Mouse (Mus musculus): Measurements from ENCODE around the gene Adcy6. TPM values are rescaled to one million over a fixed set of nuclear protein-coding genes. Genes with fewer than 3 reads are reported as not detected.

The Adcy6 gene
- polyA plus RNA-seq, 1 experiment from 2014 or later, result 21.8 TPM

DNA sequence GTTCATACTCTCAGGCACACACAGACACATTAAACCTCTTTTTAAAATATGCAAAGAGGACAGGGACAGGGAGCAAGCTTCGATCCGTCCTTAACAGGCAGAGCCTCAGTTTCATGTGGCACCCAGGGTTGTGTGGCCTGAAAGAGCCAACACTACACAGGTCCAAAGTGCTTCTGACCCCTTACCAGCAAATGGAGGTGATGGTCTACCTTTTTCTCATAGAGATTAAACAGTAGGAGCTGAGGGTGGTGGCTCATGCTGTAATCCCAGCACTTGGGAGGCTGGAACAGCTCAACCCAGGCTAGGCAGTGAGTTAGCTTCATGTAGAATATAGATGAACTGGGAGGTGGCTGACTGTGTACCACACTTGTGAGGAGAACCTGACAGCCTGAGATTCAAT is 30.6 kb downstream of the Adcy6 start:
- H3K27me3 ChIP-seq (ENCODE audit: insufficient read depth, low read length), result no peaks in the 10 kb centered on the region
- no peak overlapping the region for H3K9ac ChIP-seq
- no peaks in the 10 kb centered on the region for H3K4me1 ChIP-seq (ENCODE audit: insufficient read depth)
- TF ChIP-seq CTCF (IDR thresholded peaks at IDR 0.05; ENCODE audit: low read depth), result no peak
- H3K4me3 ChIP-seq (ENCODE audit: low read depth, low read length), result no peak overlapping the region
- no peak overlapping the region for H3K27ac ChIP-seq (ENCODE audit: low read depth)
- no peak for DNase-seq
- no peak for ATAC-seq (ENCODE audit: insufficient read depth)
- WGBS, result 86% methylated on average over 2 of the region's 2 CpGs
- H3K4me2 ChIP-seq, result no peak overlapping the region
- H3K9me3 ChIP-seq (ENCODE audit: low read depth, low read length), result no peaks in the 10 kb centered on the region
- H3K36me3 ChIP-seq (ENCODE audit: insufficient read depth), result no peaks in the 10 kb centered on the region

DNA sequence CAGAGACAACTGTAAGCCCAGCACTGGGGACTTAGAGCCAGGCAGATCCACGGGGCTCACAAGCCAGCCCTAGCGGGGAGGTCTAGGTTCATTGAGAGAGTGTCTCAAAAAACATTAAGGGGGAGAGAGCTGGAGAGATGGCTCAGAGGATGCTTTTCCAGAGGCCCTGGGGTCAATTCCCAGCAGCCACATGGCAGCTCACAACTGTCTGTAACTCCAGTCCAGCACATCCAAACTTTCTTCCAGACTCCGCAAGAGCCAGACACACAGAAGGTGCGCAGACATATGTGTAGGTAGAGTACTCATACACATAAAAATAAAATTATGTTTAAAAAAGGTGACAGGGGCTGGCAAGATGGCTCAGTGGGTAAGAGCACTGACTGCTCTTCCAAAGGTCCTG is 36.6 kb downstream of the Adcy6 start:
- DNase-seq, result no peak
- WGBS, result 61% methylated on average over 4 of the region's 4 CpGs

DNA sequence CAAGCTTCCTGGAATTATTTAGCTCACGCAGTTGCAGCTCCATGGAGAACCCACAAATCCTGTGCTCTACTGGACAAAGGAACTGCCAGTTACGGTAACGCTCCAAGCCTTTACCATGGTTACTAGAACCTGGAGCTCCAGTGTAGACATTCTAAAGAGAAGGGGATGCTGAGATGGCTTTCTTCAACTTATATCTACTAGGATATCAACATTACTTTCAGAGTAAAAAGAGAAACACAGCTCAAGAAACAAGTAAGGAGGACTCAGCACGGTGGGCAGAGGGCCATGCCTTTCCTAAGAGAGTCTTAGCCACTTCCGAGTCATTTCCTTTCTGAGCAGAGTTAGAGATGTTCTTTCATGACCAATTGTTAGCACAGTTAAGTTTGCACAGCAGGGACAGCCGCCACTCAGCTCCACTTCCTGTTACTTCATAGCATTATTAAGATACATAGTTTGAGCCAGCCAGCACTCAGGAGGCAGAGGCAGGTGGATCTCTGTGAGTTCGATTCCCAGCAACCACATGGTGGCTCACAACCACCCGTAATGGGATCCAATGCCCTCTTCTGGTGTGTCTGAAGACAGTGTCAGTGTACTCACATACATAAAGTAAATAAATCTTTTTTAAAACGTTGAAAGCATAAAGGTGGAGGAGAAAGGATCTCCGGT is 38.9 kb downstream of the Adcy6 start, which contains the start of the genes Ccnt1 and 4930415O20Rik:
Gene Ccnt1, minus strand, starts transcription at position 51 of the 666 bp plus-strand sequence.
Gene 4930415O20Rik, plus strand, starts transcription at position 132 of the 666 bp plus-strand sequence.
- WGBS, result 75% methylated on average over 10 of the region's 10 CpGs

More for the DNA sequence above, 36.6 kb downstream of the Adcy6 start:
- Histone ChIP-seq H3K27ac (ENCODE audit: low read depth) (no peak overlapping the region), H3K4me2 (no peak overlapping the region), H3K4me1 (ENCODE audit: insufficient read depth) (no peaks in the 10 kb centered on the region), H3K4me3 (ENCODE audit: low read depth, low read length) (no peak overlapping the region), H3K9me3 (ENCODE audit: low read depth, low read length) (no peaks in the 10 kb centered on the region), H3K9ac (no peak overlapping the region), H3K27me3 (ENCODE audit: insufficient read depth, low read length) (no peaks in the 10 kb centered on the region), H3K36me3 (ENCODE audit: insufficient read depth) (no peaks in the 10 kb centered on the region)
- TF ChIP-seq CTCF (IDR thresholded peaks at IDR 0.05; ENCODE audit: low read depth), result no peak
- no peak for ATAC-seq (ENCODE audit: insufficient read depth)

DNA sequence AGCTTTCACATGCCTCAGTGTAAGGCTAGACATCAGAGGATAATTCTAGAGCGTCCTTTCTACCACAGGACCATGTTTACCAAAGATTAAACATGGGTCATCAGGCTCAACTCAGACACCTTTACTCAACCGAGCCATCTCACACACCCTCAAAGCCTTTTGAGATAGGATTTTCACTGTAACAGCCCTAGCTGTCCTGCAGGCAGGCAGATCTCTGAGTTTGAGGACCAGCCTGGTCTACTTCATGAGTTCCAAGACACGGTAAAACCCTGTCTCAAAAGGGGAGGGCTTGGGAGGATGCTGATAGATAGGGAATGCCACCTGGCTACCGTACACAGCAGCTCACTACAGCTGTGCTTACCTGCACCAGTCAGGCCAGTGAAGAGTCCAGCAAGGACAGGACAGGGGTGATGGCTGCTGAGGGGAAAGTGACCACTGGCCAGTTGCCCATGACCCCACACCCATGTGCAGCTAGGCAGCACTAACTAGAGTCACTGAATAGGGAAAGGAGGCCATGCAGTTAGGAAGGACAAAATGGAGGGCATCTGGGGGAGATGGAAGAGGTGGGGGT is 40.0 kb downstream of the Adcy6 start:
- Histone ChIP-seq H3K36me3 (ENCODE audit: insufficient read depth) (0 out of 2 replicates have a peak, but pooled peaks cover 5% of the 10 kb centered on the region), H3K9ac (no peak overlapping the region), H3K9me3 (ENCODE audit: low read depth, low read length) (no peaks in the 10 kb centered on the region), H3K27ac (ENCODE audit: low read depth) (no peak overlapping the region), H3K27me3 (ENCODE audit: insufficient read depth, low read length) (no peaks in the 10 kb centered on the region), H3K4me3 (ENCODE audit: low read depth, low read length) (no peak overlapping the region), H3K4me1 (ENCODE audit: insufficient read depth) (peaks cover 3% of the 10 kb centered on the region; the same call in 1 of the 2 replicates), H3K4me2 (no peak overlapping the region)
- ATAC-seq (ENCODE audit: insufficient read depth), result no peak
- DNase-seq, result no peak
- WGBS, result 65% methylated on average over 4 of the region's 4 CpGs
- TF ChIP-seq CTCF (IDR thresholded peaks at IDR 0.05; ENCODE audit: low read depth), result no peak

More for the DNA sequence above, 38.9 kb downstream of the Adcy6 start, which contains the start of the genes Ccnt1 and 4930415O20Rik:
- H3K27ac ChIP-seq (ENCODE audit: low read depth), result no peak within 1 kb of the TSS
- ATAC-seq (ENCODE audit: insufficient read depth) (no peak), DNase-seq (no peak)
- no peaks in the 10 kb centered on the region; the same call in 1 of the 2 replicates for H3K4me1 ChIP-seq (ENCODE audit: insufficient read depth)
- no peak for TF ChIP-seq CTCF (IDR thresholded peaks at IDR 0.05; ENCODE audit: low read depth)
- H3K9ac ChIP-seq, result no peak within 1 kb of the TSS
- H3K4me3 ChIP-seq (ENCODE audit: low read depth, low read length), result no peak within 1 kb of the TSS
- no peaks in the 10 kb centered on the region for H3K36me3 ChIP-seq (ENCODE audit: insufficient read depth)
- no peak within 1 kb of the TSS for H3K4me2 ChIP-seq
- H3K27me3 ChIP-seq (ENCODE audit: insufficient read depth, low read length), result no peaks in the 10 kb centered on the region
- no peaks in the 10 kb centered on the region for H3K9me3 ChIP-seq (ENCODE audit: low read depth, low read length)

DNA sequence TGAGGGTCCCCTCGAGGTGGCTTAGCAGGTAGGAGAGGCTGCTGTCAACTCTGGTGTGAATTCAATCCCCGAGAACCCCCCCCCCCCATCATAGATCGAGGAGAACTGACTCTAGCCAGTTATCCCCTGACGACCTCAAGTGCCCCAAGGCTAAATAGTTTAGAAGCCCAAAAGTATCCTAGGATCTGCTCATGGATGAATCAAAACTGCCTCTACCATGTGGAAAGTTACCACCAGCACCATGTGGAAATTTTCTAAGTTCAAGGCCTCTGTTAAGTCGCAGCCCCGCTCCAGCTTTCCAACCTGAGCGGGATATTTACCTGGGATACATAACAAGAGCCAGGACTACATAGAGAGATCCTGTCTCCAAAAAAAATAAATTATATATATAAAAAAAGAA is 40.7 kb downstream of the Adcy6 start:
- peak overlapping the region; percentile 91 for H3K9ac ChIP-seq
- H3K4me1 ChIP-seq (ENCODE audit: insufficient read depth), result peaks cover 3% of the 10 kb centered on the region; the same call in 1 of the 2 replicates
- H3K27me3 ChIP-seq (ENCODE audit: insufficient read depth, low read length), result no peaks in the 10 kb centered on the region
- H3K27ac ChIP-seq (ENCODE audit: low read depth), result no peak overlapping the region
- H3K36me3 ChIP-seq (ENCODE audit: insufficient read depth), result peaks cover 10% of the 10 kb centered on the region; the same call in 1 of the 2 replicates
- H3K4me3 ChIP-seq (ENCODE audit: low read depth, low read length), result peak overlapping the region; percentile 92
- ATAC-seq (ENCODE audit: insufficient read depth) (no peak), DNase-seq (no peak)
- WGBS, result 62% methylated on average over 7 of the region's 7 CpGs
- peak overlapping the region; percentile 84 for H3K4me2 ChIP-seq
- no peak for TF ChIP-seq CTCF (IDR thresholded peaks at IDR 0.05; ENCODE audit: low read depth)
- H3K9me3 ChIP-seq (ENCODE audit: low read depth, low read length), result no peaks in the 10 kb centered on the region

DNA sequence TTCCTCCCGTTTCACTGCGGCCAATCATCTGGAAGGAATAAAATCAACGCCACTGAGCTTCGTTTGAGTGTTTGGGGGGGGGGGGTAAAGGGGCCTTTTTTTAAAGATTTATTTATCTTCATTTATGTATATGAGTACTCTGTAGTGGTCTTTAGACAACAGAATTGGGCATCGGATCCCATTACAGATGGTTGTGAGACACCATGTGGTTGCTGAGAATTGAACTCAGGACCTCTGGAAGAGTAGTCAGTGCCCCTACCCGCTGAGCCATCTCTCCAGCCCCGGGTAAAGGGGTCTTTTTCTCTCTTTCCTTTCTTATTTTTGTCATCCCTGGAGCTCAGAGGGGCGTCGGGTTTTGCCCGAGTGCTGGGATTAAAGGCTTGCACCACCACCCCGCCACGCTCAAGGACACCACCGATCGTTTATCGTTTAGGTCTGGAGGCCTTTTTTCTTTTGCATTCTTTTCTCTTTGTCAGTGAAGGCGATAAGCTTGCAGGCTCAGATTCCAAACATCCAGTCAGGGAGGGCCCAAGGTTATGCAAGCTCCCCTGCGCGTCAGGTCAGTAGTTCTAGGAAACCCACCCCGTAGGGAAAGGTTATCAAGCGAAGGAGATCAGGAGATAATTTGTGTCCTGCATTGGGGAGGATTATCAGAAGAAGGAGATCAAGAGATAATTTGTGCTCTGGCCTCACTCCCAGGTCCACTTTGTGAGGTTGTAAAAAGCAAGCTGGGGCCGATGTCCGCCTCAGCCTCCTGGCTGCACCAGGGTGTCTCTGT is 41.4 kb downstream of the Adcy6 start:
- peak overlapping the region; percentile 91 for H3K9ac ChIP-seq
- peak overlapping the region; percentile 84 for H3K4me2 ChIP-seq
- peak overlapping the region; percentile 97 for H3K27ac ChIP-seq (ENCODE audit: low read depth)
- no peaks in the 10 kb centered on the region for H3K27me3 ChIP-seq (ENCODE audit: insufficient read depth, low read length)
- ATAC-seq (ENCODE audit: insufficient read depth), result peak; percentile 8; the same call in 1 of the 2 replicates
- DNase-seq, result peak; percentile 34
- TF ChIP-seq CTCF (IDR thresholded peaks at IDR 0.05; ENCODE audit: low read depth), result no peak
- peaks cover 14% of the 10 kb centered on the region; the same call in 1 of the 2 replicates for H3K36me3 ChIP-seq (ENCODE audit: insufficient read depth)
- H3K9me3 ChIP-seq (ENCODE audit: low read depth, low read length), result no peaks in the 10 kb centered on the region
- WGBS, result 3% methylated on average over 22 of the region's 22 CpGs
- peak overlapping the region; percentile 92 for H3K4me3 ChIP-seq (ENCODE audit: low read depth, low read length)
- peaks cover 3% of the 10 kb centered on the region; the same call in 1 of the 2 replicates for H3K4me1 ChIP-seq (ENCODE audit: insufficient read depth)

Measured in lung, embryonic 14.5 days (tissue).